Mouse (Mus musculus) stomach, postnatal 0 days (tissue): ENCODE measurements around the gene Lca5.

Source experiments
- CTCF ChIP-seq: IDR thresholded peaks from 2 replicates; pipeline ENCODE4 v1.5.1; 2016; ENCODE audit warnings: antibody characterized with exemption, low read depth, mild to moderate bottlenecking, moderate library complexity
- EP300 ChIP-seq: optimal IDR thresholded peaks from 2 replicates; pipeline ENCODE3; 2016; ENCODE audit warnings: antibody characterized with exemption

- TF ChIP-seq CTCF (peak; percentile 74), EP300 (no peak)
Observed at GRCm38 (mm10) chr9:83370907-83371306, 70.0 kb downstream of the Lca5 start.
